Mouse (Mus musculus): ENCODE measurements around the gene Bet1l. TPM values are rescaled to one million over a fixed set of nuclear protein-coding genes. Genes with fewer than 3 reads are reported as not detected.

Gene Bet1l
- total RNA-seq, 2 experiments from 2014 or later, result 12.3 to 21.8 TPM

GRCm38 (mm10) chr7:140859997-140860396, 2.6 kb upstream of the Bet1l start:
- ATAC-seq (replicated peaks; ENCODE audit: poor library complexity), result no peak

- ATAC-seq (replicated peaks; ENCODE audit: poor library complexity), result no peak
Observed at GRCm38 (mm10) chr7:140858746-140859145, 1.4 kb upstream of the Bet1l start.

- ATAC-seq (replicated peaks; ENCODE audit: poor library complexity), result peak; percentile 59
Observed at GRCm38 (mm10) chr7:140856785-140857549, 410 bp downstream of the Bet1l start, which contains the start of gene Ric8a. Gene Ric8a (plus strand): TSS chr7:140856957.

- peak; percentile 54 for ATAC-seq (replicated peaks; ENCODE audit: poor library complexity)
Observed at GRCm38 (mm10) chr7:140855860-140856784, 1.3 kb downstream of the Bet1l start, which contains the start of gene Gm45785. Gene Gm45785 (minus strand): TSS chr7:140856331.

GRCm38 (mm10) chr7:140855181-140855580, 2.2 kb downstream of the Bet1l start:
- no peak for ATAC-seq (replicated peaks; ENCODE audit: poor library complexity)

- ATAC-seq (replicated peaks; ENCODE audit: poor library complexity), result no peak
Observed at GRCm38 (mm10) chr7:140854483-140854882, 2.9 kb downstream of the Bet1l start.

GRCm38 (mm10) chr7:140853386-140853785, 4.0 kb downstream of the Bet1l start:
- no peak for ATAC-seq (replicated peaks; ENCODE audit: poor library complexity)

GRCm38 (mm10) chr7:140851916-140852315, 5.5 kb downstream of the Bet1l start:
- no peak for ATAC-seq (replicated peaks; ENCODE audit: poor library complexity)

GRCm38 (mm10) chr7:140848591-140848990, 8.8 kb downstream of the Bet1l start:
- no peak for ATAC-seq (replicated peaks; ENCODE audit: poor library complexity)

GRCm38 (mm10) chr7:140847755-140848580, 9.4 kb downstream of the Bet1l start, which contains the start of gene Odf3:
Gene Odf3 (plus strand): TSS chr7:140847805.
- ATAC-seq (replicated peaks; ENCODE audit: poor library complexity), result no peak

GRCm38 (mm10) chr7:140846676-140847075, 10.7 kb downstream of the Bet1l start:
- no peak for ATAC-seq (replicated peaks; ENCODE audit: poor library complexity)

GRCm38 (mm10) chr7:140845683-140846082, 11.7 kb downstream of the Bet1l start:
- ATAC-seq (replicated peaks; ENCODE audit: poor library complexity), result no peak

GRCm38 (mm10) chr7:140844905-140845665, 12.3 kb downstream of the Bet1l start, which contains the start of gene Scgb1c1:
Gene Scgb1c1 (plus strand): TSS chr7:140845547.
- ATAC-seq (replicated peaks; ENCODE audit: poor library complexity), result peak; percentile 96

GRCm38 (mm10) chr7:140843806-140844205, 13.6 kb downstream of the Bet1l start:
- ATAC-seq (replicated peaks; ENCODE audit: poor library complexity), result no peak

- no peak for ATAC-seq (replicated peaks; ENCODE audit: poor library complexity)
Observed at GRCm38 (mm10) chr7:140840750-140841735, 16.3 kb downstream of the Bet1l start.

GRCm38 (mm10) chr7:140839556-140839955, 17.8 kb downstream of the Bet1l start:
- ATAC-seq (replicated peaks; ENCODE audit: poor library complexity), result no peak

- ATAC-seq (replicated peaks; ENCODE audit: poor library complexity), result no peak
Observed at GRCm38 (mm10) chr7:140836243-140837115, 20.9 kb downstream of the Bet1l start.

GRCm38 (mm10) chr7:140835758-140836087, 21.7 kb downstream of the Bet1l start:
- no peak for ATAC-seq (replicated peaks; ENCODE audit: poor library complexity)
